In the genomic region with DNA sequence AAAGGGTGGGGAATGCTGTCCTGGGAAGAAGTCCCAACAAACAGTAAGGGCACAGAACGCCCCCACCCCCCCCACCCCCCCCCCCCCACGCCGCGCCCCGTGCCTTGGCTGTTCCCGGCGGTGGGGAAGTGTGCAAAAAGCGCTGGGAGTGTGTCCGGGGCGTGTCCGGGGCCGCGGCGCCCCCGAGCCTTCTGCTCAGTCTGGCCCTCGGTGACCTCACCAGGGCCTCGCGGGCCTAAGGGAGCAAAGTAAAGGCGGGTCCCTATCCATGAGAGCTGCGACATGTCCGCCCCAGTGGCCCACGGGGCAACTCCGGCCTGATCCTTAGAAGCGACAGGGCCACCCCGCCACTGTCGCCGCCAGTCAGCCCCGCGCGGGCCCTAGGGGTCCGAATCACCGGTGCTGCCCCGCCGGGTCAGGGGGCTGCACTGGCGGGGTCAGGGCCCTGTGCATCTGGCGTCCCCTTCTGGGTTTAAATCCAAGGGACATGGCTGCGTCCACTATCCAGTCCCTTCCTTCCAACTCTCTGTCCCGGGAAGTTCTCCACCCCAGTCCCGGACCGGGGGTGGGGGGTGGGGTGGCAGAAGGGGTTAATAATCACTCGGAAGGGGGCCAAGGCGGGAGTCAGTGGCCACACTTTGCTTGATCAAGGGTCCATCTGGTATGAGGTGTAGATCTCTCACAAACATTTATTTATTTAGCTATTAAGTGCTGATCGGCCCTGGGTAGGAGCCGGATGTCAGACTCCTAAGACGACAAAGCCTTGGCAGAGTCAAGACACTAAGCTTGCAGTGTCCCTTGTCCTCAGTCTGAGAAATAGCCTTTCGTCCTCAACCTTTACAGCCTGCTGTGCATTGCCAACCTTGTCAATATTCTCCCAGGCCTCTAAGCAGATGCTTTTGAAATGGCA, we compare ENCODE assay signal across 8 mouse cellular contexts. TPM values are rescaled to one million over a fixed set of nuclear protein-coding genes. Genes with fewer than 3 reads are reported as not detected.
DNase-seq lines count a peak whose midpoint lies in the region; ATAC-seq and TF ChIP-seq lines count a peak whose summit lies in the region.

TSS of gene Wwc2 (minus strand) at position 14 of the 910 bp plus-strand sequence.

- H3K36me3 ChIP-seq in C2C12 (ENCODE audit: control insufficient read depth, insufficient read depth), result peaks cover 11% of the 10 kb centered on the region
- no peaks in the 10 kb centered on the region for H3K36me3 ChIP-seq in heart, embryonic 16.5 days (ENCODE audit: control insufficient read depth, insufficient read depth)
- no peaks in the 10 kb centered on the region for H3K36me3 ChIP-seq in liver, postnatal 0 days (replicated peaks; ENCODE audit: insufficient read depth, low read length)
- no peaks in the 10 kb centered on the region for H3K36me3 ChIP-seq in neural tube, embryonic 12.5 days

- H3K9me3 ChIP-seq in heart, embryonic 16.5 days (replicated peaks; ENCODE audit: control insufficient read depth, low read length), result no peaks in the 10 kb centered on the region
- H3K9me3 ChIP-seq in liver, postnatal 0 days (ENCODE audit: low read length), result no peaks in the 10 kb centered on the region
- no peaks in the 10 kb centered on the region for H3K9me3 ChIP-seq in neural tube, embryonic 12.5 days

- H3ac ChIP-seq in C2C12 (ENCODE audit: control insufficient read depth, insufficient read length, low read depth), result peak within 1 kb of the TSS; percentile 88

- peak within 1 kb of the TSS; percentile 98 for H3K9ac ChIP-seq in heart, embryonic 16.5 days (ENCODE audit: low read length)
- H3K9ac ChIP-seq in liver, postnatal 0 days (replicated peaks), result peak within 1 kb of the TSS; percentile 86
- peak within 1 kb of the TSS; percentile 85 for H3K9ac ChIP-seq in neural tube, embryonic 12.5 days

- TF ChIP-seq CTCF in C2C12 (IDR thresholded peaks at IDR 0.05; ENCODE audit: control insufficient read depth, insufficient read depth, insufficient read length), result no peak
- no peak for TF ChIP-seq CTCF in bone marrow macrophage, adult 2 months (IDR thresholded peaks at IDR 0.05; ENCODE audit: low read depth, low read length)
- TF ChIP-seq CTCF in liver, postnatal 0 days (IDR thresholded peaks at IDR 0.05; ENCODE audit: low read depth), result no peak

- H3K4me1 ChIP-seq in bone marrow macrophage, adult 2 months (ENCODE audit: control insufficient read depth, insufficient read depth, low read length), result no peaks in the 10 kb centered on the region
- peaks cover 40% of the 10 kb centered on the region for H3K4me1 ChIP-seq in heart, embryonic 16.5 days (ENCODE audit: control insufficient read depth, insufficient read depth, low read length)
- peaks cover 5% of the 10 kb centered on the region for H3K4me1 ChIP-seq in liver, postnatal 0 days (ENCODE audit: insufficient read depth)
- peaks cover 23% of the 10 kb centered on the region for H3K4me1 ChIP-seq in neural tube, embryonic 12.5 days

- H3K27me3 ChIP-seq in C2C12 (ENCODE audit: control insufficient read depth, insufficient read depth, insufficient read length), result no peaks in the 10 kb centered on the region
- H3K27me3 ChIP-seq in heart, embryonic 16.5 days (ENCODE audit: control insufficient read depth, insufficient read depth, low read length), result no peaks in the 10 kb centered on the region
- no peaks in the 10 kb centered on the region for H3K27me3 ChIP-seq in liver, postnatal 0 days (ENCODE audit: insufficient read depth, low read length)
- H3K27me3 ChIP-seq in neural tube, embryonic 12.5 days (replicated peaks), result no peaks in the 10 kb centered on the region

- peak; percentile 53 for ATAC-seq in heart, embryonic 16.5 days (replicated peaks; ENCODE audit: extremely low read depth, insufficient read depth, low FRiP score)
- peak; percentile 72 for ATAC-seq in liver, postnatal 0 days
- ATAC-seq in neural tube, embryonic 12.5 days (ENCODE audit: low FRiP score, low read depth), result peak; percentile 69

- TF ChIP-seq POLR2A in bone marrow macrophage, adult 2 months (IDR thresholded peaks at IDR 0.05; ENCODE audit: borderline replicate concordance, low read depth, low read length), result no peak

- no peak within 1 kb of the TSS; the same call in 1 of the 2 replicates for H3K27ac ChIP-seq in bone marrow macrophage, adult 2 months (ENCODE audit: insufficient read depth, low read depth, low read length)
- H3K27ac ChIP-seq in heart, embryonic 16.5 days (ENCODE audit: low read length), result peak within 1 kb of the TSS; percentile 98
- peak within 1 kb of the TSS; percentile 91 for H3K27ac ChIP-seq in liver, postnatal 0 days (ENCODE audit: low read depth)
- H3K27ac ChIP-seq in neural tube, embryonic 12.5 days, result peak within 1 kb of the TSS; percentile 59

- H3K79me3 ChIP-seq in C2C12 (ENCODE audit: low read depth), result peaks cover 38% of the 10 kb centered on the region

- peak; percentile 26 for DNase-seq in fibroblast of lung, adult 2 months (ENCODE audit: low read depth)
- peak; percentile 84 to 94 for DNase-seq in kidney, postnatal 25 days
- DNase-seq in liver, postnatal 0 days, result peak; percentile 71
- peak; percentile 83 for DNase-seq in testis, postnatal 10 days (ENCODE audit: low spot score)

- peaks cover 41% of the 10 kb centered on the region for H3K79me2 ChIP-seq in C2C12 (ENCODE audit: control insufficient read depth, insufficient read depth)

- H3K4me3 ChIP-seq in C2C12 (ENCODE audit: insufficient read depth, poor library complexity, severe bottlenecking), result peak within 1 kb of the TSS; percentile 94
- H3K4me3 ChIP-seq in bone marrow macrophage, adult 2 months (ENCODE audit: insufficient read depth, low read length), result peak within 1 kb of the TSS; percentile 78
- H3K4me3 ChIP-seq in heart, embryonic 16.5 days (ENCODE audit: low read length), result peak within 1 kb of the TSS; percentile 95
- peak within 1 kb of the TSS; percentile 77 for H3K4me3 ChIP-seq in liver, postnatal 0 days (ENCODE audit: low read depth, low read length)
- peak within 1 kb of the TSS; percentile 85 for H3K4me3 ChIP-seq in neural tube, embryonic 12.5 days

- no peak for TF ChIP-seq EP300 in liver, postnatal 0 days (IDR thresholded peaks at IDR 0.05; ENCODE audit: low read depth)

- H3K4me2 ChIP-seq in heart, embryonic 16.5 days (ENCODE audit: low read depth, low read length), result peak within 1 kb of the TSS; percentile 73
- H3K4me2 ChIP-seq in liver, postnatal 0 days (ENCODE audit: low read depth, low read length), result peak within 1 kb of the TSS; percentile 91
- H3K4me2 ChIP-seq in neural tube, embryonic 12.5 days (replicated peaks), result peak within 1 kb of the TSS; percentile 93

- 2% methylated on average over 41 of the region's 46 CpGs for WGBS in heart, embryonic 16.5 days
- WGBS in liver, postnatal 0 days (ENCODE audit: insufficient replicate concordance), result 6% methylated on average over 40 of the region's 46 CpGs
- under 1% methylated on average over 41 of the region's 46 CpGs for WGBS in neural tube, embryonic 12.5 days

TF ChIP-seq in C2C12, 6 proteins besides CTCF, POLR2A, EP300 and RAD21:
- no peak for TF ChIP-seq CEBPB (IDR thresholded peaks at IDR 0.05; ENCODE audit: low read depth)
- peak; percentile 50 for TF ChIP-seq MAX (IDR thresholded peaks at IDR 0.05)

RNA-seq across cellular contexts. Expression of gene Wwc2, which starts in this region (rescaled TPM):
- 15.3 TPM for polyA plus RNA-seq in C2C12 (2012; fragmentation: generic; extraction: Trizol)
- 7.5 and 8.7 TPM in 2 replicates for polyA plus RNA-seq in bone marrow macrophage, adult 2 months (2012; ENCODE audit: insufficient read depth, insufficient read length, missing spikeins)
- polyA plus RNA-seq in heart, embryonic 16.5 days (2015; fragmentation: Nextera tagmentation; extraction: Ambion mirVana), result 10.1 and 12.1 TPM in 2 replicates
- 1.8 TPM in 2 replicates for polyA plus RNA-seq in liver, postnatal 0 days (2015; fragmentation: Nextera tagmentation; extraction: Ambion mirVana)
- polyA plus RNA-seq in neural tube, embryonic 12.5 days (2016; fragmentation: Nextera tagmentation; extraction: Ambion mirVana), result 10.8 and 11.7 TPM in 2 replicates

Comparison
In these comparisons a context has a peak if more than half of its experiments do, and no peak if none do; other contexts are left out.
1. DNase-seq: peak in every context shown above with its lines; median percentile 89 in kidney, postnatal 25 days; 83 in testis, postnatal 10 days; 71 in liver, postnatal 0 days; 26 in fibroblast of lung, adult 2 months.